Mouse (Mus musculus): Measurements from ENCODE around the gene Tex52. TPM values are rescaled to one million over a fixed set of nuclear protein-coding genes. Genes with fewer than 3 reads are reported as not detected.

Gene Tex52
- polyA plus RNA-seq, 1 experiment from 2014 or later, result 0.55 TPM

Other genes starting within 250 kb of the Tex52 start
- 36.1 and 39.0 TPM in 2 replicates for gene Tspan9, start 231.9 kb upstream of the Tex52 start, polyA plus RNA-seq (2016; fragmentation: Nextera tagmentation; extraction: Ambion mirVana)
- 0.93 and 1.5 TPM in 2 replicates for gene Tead4, start 74.6 kb upstream of the Tex52 start, polyA plus RNA-seq (2016; fragmentation: Nextera tagmentation; extraction: Ambion mirVana)
- gene Tulp3, start 19.6 kb upstream of the Tex52 start, polyA plus RNA-seq (2016; fragmentation: Nextera tagmentation; extraction: Ambion mirVana), result 19.0 and 19.7 TPM in 2 replicates
- gene Rhno1, start 12.5 kb upstream of the Tex52 start, polyA plus RNA-seq (2016; fragmentation: Nextera tagmentation; extraction: Ambion mirVana), result 159 and 171 TPM in 2 replicates
- gene Foxm1, start 12.5 kb upstream of the Tex52 start, polyA plus RNA-seq (2016; fragmentation: Nextera tagmentation; extraction: Ambion mirVana), result 61.0 and 67.7 TPM in 2 replicates
- gene Gm44596, start within 50 bp of the Tex52 start, polyA plus RNA-seq (2016; fragmentation: Nextera tagmentation; extraction: Ambion mirVana), result not detected in 2 replicates
- gene Nrip2, start 23.8 kb downstream of the Tex52 start, polyA plus RNA-seq (2016; fragmentation: Nextera tagmentation; extraction: Ambion mirVana), result 4.1 and 5.4 TPM in 2 replicates
- 39.2 TPM in 2 replicates for gene Itfg2, start 49.5 kb downstream of the Tex52 start, polyA plus RNA-seq (2016; fragmentation: Nextera tagmentation; extraction: Ambion mirVana)
- 496 and 515 TPM in 2 replicates for gene Fkbp4, start 63.2 kb downstream of the Tex52 start, polyA plus RNA-seq (2016; fragmentation: Nextera tagmentation; extraction: Ambion mirVana)
- gene Pzp, start 151.3 kb downstream of the Tex52 start, polyA plus RNA-seq (2016; fragmentation: Nextera tagmentation; extraction: Ambion mirVana), result not detected in 2 replicates
- gene A2ml1, start 206.2 kb downstream of the Tex52 start, polyA plus RNA-seq (2016; fragmentation: Nextera tagmentation; extraction: Ambion mirVana), result not detected in 2 replicates
- not detected in 2 replicates for gene Klrb1a, start 248.1 kb downstream of the Tex52 start, polyA plus RNA-seq (2016; fragmentation: Nextera tagmentation; extraction: Ambion mirVana)

All from midbrain, embryonic 12.5 days (tissue).